Mouse (Mus musculus) cerebellum, adult 2 months (tissue): Measurements from ENCODE around the gene Fbxo22. TPM values are rescaled to one million over a fixed set of nuclear protein-coding genes. Genes with fewer than 3 reads are reported as not detected.
A peak's percentile ranks its signal among the peaks of the same experiment; 100 is the strongest.
"Not testable (repeated sequence)": the region's sequence is repeated elsewhere in the genome, so short reads cannot be mapped to it uniquely, and the experiment has no call there.

Experiments used
- DNase-seq, 2 experiments: peaks; one replicate each; pipeline ENCODE4 v3.0.0; 2021
- H3K27ac ChIP-seq: fragments of 200-500 bp; 2 replicates; pipeline ENCODE4 v1.5.1; 2012; ENCODE audit warnings: low read length, control low read depth, inconsistent platforms; ENCODE audit not compliant: insufficient read depth
- H3K27me3 ChIP-seq: fragments of 200-500 bp; 2 replicates; pipeline ENCODE4 v1.6.1; 2012; ENCODE audit warnings: inconsistent platforms, mild to moderate bottlenecking, low read length, moderate library complexity; ENCODE audit not compliant: control insufficient read depth, insufficient read depth
- H3K4me1 ChIP-seq: fragments of 200-500 bp; 2 replicates; pipeline ENCODE4 v1.6.1; 2011; ENCODE audit warnings: low read length; ENCODE audit not compliant: control insufficient read depth, insufficient read depth
- H3K4me3 ChIP-seq: fragments of 200-500 bp; replicated peaks from 2 replicates; pipeline ENCODE3; 2011; ENCODE audit warnings: mild to moderate bottlenecking, low read depth, low read length, control low read depth; ENCODE audit not compliant: insufficient read depth
- CTCF ChIP-seq: fragments of 200-500 bp; IDR thresholded peaks from 2 replicates; pipeline ENCODE4 v1.5.1; 2011; ENCODE audit warnings: low read depth, mild to moderate bottlenecking, control low read depth, low read length, moderate library complexity, borderline replicate concordance; ENCODE audit not compliant: insufficient read depth
- POLR2A ChIP-seq: fragments of 200-500 bp; IDR thresholded peaks from 2 replicates; pipeline ENCODE4 v1.6.1; 2011; ENCODE audit warnings: low read length, control low read depth, borderline replicate concordance; ENCODE audit not compliant: insufficient read depth
- WGBS: fragments of 180-500 bp; shearing (Covaris S2); methylation state at CpG from one replicate; pipeline ENCODE4 v1.1.7; 2018; 5-methylcytosine and 5-hydroxymethylcytosine counted together
- polyA plus RNA-seq: library from polyadenylated mRNA; depleted of rRNA; stranded (reverse); fragments of >200 nt; gene quantifications from 2 replicates; pipeline ENCODE4 v1.2.3, GENCODE M21; 2012

The Fbxo22 gene
- polyA plus RNA-seq, 1 experiment, result 45.3 TPM

- Histone ChIP-seq H3K4me3 (no peak overlapping the region), H3K27ac (no peak overlapping the region), H3K27me3 (no peaks in the 10 kb centered on the region), H3K4me1 (no peaks in the 10 kb centered on the region)
- 90% methylated on average over 5 of the region's 5 CpGs for WGBS
- TF ChIP-seq POLR2A (no peak), CTCF (no peak)
- DNase-seq, result no peak
Measured at GRCm38 (mm10) chr9:55240852-55241251, 32.1 kb downstream of the Fbxo22 start.

DNA sequence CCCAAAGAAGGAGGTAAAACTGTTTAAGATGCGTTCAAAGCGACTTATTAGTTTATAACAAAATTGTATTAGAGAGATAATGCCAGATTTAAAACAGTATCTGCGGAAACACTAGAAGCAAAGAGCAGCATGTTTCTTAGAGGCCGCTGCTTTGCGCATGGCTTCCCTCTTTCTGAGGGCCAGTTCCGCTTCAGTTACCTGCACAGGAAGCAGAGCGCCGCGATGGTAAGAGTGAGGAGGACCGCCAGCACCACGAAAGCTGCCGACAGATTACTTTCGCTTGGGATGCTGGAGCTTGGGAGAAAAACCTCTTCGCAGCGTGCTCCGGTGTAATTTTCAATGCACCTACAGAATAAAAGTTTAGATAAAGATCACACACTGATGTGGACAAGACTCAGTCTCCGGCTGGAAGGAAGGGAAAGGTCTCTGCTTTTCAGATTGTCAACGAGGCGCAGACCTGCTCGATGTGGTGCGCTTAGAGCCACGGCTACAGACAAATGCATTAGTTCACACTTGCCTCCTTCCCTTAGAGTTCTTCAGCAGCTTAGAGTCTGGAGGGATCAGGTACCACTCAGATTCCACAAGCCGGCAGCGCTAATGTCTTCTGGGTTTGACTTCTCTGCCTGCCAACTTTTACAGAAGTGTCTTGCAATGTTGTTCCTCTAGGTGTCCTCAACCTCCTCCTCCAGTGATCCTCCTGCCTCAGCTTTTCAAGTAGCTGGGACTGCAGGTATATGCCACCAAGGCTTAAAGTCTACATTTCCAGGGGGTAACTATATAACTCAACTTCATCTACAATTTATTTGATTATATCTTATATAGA lies 33.3 kb downstream of the Fbxo22 start:
- Histone ChIP-seq H3K4me1 (no peaks in the 10 kb centered on the region), H3K4me3 (peak overlapping the region; percentile 25), H3K27me3 (no peaks in the 10 kb centered on the region), H3K27ac (no peak overlapping the region)
- no peak for TF ChIP-seq POLR2A
- TF ChIP-seq CTCF, result peak; percentile 24; the same call in 1 of the 2 replicates
- DNase-seq, result peak in 1 of 2 experiments; percentile 26
- WGBS, result 46% methylated on average over 24 of the region's 24 CpGs

DNA sequence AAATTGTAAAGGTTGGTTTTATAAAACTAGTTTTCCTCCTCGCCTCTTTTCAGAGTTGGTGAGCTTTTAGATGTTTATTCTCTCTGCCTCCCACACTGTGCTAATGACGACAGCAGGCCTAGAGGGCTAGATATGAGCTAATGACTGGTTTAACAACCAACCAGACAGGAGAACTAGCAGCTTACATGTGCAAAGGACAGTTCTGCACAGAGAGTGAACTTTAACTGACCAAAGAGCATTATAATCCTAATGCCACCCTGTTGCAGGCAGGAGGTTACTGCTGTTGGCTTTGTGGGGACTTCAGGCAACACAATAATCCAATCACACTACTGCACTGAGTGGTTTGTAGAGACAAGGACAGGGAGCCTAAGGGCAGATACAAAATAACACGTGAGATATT lies 34.6 kb downstream of the Fbxo22 start:
- DNase-seq, result no peak
- H3K4me1 ChIP-seq, result no peaks in the 10 kb centered on the region
- no peak overlapping the region for H3K4me3 ChIP-seq
- no peak for TF ChIP-seq POLR2A
- TF ChIP-seq CTCF, result no peak
- H3K27ac ChIP-seq, result no peak overlapping the region
- 94% methylated on average over 3 of the region's 3 CpGs for WGBS
- H3K27me3 ChIP-seq, result no peaks in the 10 kb centered on the region

DNA sequence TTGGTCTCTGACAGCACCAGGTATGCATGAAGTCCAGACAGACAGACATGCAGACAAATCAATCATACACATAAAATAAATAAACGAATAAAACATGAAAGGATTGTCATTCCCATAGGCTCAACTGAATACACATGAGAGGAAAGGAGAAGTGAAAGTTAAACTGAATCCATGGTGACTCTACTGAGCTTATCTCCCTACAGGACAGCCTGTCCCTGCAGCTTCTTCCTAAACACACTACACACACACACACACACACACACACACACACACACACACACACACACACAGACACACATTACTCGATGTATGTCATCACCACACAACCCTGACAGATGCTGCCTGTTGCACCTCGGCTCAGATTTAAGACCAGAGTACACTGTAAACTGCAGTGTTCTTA lies 35.4 kb downstream of the Fbxo22 start:
- H3K4me3 ChIP-seq, result no peak overlapping the region
- TF ChIP-seq CTCF, result no peak
- TF ChIP-seq POLR2A, result no peak
- no peaks in the 10 kb centered on the region for H3K4me1 ChIP-seq
- H3K27me3 ChIP-seq, result no peaks in the 10 kb centered on the region
- DNase-seq, result no peak
- 77% methylated on average over 3 of the region's 3 CpGs for WGBS
- no peak overlapping the region for H3K27ac ChIP-seq

DNA sequence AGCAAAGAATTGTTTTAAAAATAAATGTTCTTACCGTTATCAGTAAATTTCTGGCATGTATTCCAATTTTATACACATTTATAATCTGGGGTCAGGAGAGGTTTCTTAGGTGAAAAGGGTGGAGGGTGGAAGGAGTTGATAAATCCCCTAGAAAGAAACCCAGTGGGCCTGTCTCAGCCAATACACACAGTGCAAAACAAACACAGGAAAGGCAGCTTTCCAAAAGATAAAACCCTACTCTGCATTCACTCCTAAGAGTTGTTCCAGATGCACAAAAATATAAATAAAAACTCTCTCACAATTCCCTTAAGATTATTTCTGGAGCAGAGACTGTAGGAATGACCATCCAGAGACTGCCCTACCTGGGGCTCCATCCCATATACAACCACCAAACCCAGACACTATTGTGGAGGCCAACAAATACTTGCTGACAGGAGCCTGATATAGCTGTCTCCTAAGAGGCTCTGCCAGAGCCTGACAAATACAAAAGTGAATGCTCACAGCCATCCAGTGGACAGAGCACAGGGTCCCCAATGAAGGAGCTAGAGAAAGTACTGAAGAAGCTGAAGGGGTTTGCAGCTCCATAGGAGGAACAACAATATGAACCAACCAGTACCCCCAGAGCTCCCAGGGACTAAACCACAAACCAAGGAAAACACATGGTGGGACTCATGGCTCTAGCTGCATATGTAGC lies 36.5 kb downstream of the Fbxo22 start:
- H3K4me3 ChIP-seq, H3K4me1 ChIP-seq, DNase-seq, H3K27me3 ChIP-seq, H3K27ac ChIP-seq: not testable (repeated sequence)
- 97% methylated on average over 1 of the region's 1 CpGs for WGBS

DNA sequence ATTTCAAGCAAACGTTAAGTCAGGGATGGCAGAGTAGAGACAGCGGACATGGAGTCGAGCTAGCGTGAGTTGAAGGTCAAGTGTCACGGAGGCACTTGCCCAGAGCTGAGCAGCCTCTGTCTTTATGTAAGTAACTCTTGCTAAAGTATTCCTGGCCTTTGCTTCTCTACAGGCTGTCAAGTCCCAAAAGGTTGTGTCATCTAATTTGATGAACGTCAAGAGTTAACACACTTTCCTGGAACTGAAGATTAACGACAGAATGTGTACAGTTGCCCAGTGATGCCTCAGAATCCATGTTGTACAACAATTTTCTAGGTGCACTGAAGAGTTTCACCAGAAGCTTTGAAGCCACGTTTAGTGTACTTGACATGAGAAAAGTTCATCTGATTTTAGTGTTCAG lies 37.7 kb downstream of the Fbxo22 start:
- no peak for TF ChIP-seq POLR2A
- TF ChIP-seq CTCF, result no peak
- Histone ChIP-seq H3K27me3 (no peaks in the 10 kb centered on the region), H3K27ac (no peak overlapping the region), H3K4me1 (no peaks in the 10 kb centered on the region), H3K4me3 (no peak overlapping the region)
- DNase-seq, result no peak
- 79% methylated on average over 8 of the region's 8 CpGs for WGBS

DNA sequence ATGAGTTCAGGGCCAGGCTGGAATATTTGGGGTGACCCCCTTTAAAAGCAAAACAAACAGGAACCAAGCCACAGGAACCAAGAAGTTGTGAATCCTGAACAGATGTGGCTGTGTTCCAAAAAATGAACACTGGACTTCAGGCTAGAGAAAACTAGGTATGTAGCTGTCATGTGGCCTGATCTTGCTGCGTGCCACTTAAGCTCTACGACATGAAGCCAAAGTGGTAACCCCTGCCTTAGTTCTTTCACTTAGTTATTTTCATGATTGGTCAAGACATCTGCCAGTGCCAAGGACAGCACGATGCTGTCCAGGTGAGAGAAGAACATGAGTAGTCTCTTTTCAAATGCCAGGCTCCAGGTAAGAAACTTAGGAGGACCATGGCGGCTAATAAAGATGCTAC lies 38.2 kb downstream of the Fbxo22 start:
- TF ChIP-seq POLR2A, result no peak
- TF ChIP-seq CTCF, result no peak
- H3K4me1 ChIP-seq, result no peaks in the 10 kb centered on the region
- H3K4me3 ChIP-seq, result no peak overlapping the region
- no peaks in the 10 kb centered on the region for H3K27me3 ChIP-seq
- no peak for DNase-seq
- 95% methylated on average over 4 of the region's 4 CpGs for WGBS
- H3K27ac ChIP-seq, result no peak overlapping the region

GRCm38 (mm10) chr9:55248465-55248864 lies 39.7 kb downstream of the Fbxo22 start:
- no peak overlapping the region for H3K27ac ChIP-seq
- H3K4me3 ChIP-seq, result no peak overlapping the region
- no peak for DNase-seq
- 66% methylated on average over 4 of the region's 4 CpGs for WGBS
- H3K27me3 ChIP-seq, result no peaks in the 10 kb centered on the region
- H3K4me1 ChIP-seq, result no peaks in the 10 kb centered on the region
- TF ChIP-seq POLR2A (no peak), CTCF (no peak)
